Mouse (Mus musculus): Measurements from ENCODE around the gene Map1lc3b.

The Map1lc3b gene

GRCm38 (mm10) chr8:121609916-121610315 lies 19.8 kb downstream of the Map1lc3b start:
- no peak for DNase-seq

- no peak for DNase-seq
These were observed 23.3 kb downstream of the Map1lc3b start for GRCm38 (mm10) chr8:121613419-121613818.

DNA sequence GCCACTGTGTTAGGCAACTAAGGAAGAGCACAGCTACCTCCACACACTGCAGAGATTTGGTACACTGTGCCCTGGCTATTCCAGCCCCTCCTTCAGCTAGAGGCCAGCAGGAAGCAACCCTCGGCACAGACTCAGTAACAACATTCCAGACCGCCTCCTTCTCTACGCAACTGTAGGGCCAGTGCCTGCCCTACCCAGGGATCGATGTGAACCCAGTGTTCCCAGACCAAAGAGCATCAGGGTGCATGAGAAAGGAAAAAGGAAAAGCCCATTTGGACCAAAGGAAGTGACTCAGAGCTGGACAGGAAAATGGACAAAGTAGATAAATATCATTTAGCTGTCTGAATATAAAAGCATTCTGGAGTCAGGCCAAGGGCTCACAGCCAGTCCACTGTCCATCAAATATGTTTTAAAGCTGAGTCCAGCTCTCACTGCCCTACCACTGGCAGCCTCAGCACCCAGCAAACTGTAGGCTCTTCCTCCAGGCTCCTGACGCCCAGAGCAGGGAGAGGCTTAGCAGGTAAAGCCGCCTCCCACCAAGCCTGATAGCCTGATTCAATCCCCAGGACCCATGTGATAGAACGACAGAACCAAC lies 29.3 kb downstream of the Map1lc3b start:
- no peak for DNase-seq

DNA sequence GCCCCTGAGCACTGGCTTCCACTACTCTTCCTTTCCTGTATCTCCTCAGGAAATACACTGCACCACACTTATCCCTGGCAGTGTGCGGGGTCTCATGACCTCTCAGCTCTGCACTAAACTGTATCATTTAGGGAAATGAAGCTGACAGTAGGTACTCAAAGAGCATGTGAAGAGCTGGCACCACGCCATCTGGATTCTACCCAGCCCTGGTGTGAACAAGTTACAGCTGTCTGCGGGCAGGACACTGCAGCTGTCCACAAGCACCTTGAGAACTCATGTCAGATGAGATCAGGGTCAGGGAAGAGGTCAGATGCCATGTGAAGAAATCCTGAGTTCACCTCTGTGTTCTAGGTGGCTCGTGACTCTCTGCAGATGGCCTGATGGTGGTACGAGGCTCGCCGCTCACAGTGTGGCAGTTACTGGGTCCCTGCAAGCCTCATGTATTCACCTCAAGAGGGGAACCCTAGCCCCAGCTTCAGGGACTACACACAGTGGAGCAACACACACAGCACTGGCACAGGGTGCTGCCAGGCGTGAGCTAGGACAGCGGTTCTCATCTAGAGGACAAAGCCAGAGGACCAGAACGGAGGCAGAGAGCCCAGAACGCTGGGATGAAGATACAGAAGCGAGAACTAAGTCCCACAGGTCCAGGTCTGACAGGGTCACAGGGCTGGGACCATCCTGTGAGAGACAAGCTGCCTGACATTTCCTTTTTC lies 30.8 kb downstream of the Map1lc3b start:
- DNase-seq = no peak

GRCm38 (mm10) chr8:121621879-121622278 lies 31.7 kb downstream of the Map1lc3b start:
- no peak for DNase-seq

GRCm38 (mm10) chr8:121623043-121623442 lies 32.9 kb downstream of the Map1lc3b start:
- no peak for DNase-seq

DNA sequence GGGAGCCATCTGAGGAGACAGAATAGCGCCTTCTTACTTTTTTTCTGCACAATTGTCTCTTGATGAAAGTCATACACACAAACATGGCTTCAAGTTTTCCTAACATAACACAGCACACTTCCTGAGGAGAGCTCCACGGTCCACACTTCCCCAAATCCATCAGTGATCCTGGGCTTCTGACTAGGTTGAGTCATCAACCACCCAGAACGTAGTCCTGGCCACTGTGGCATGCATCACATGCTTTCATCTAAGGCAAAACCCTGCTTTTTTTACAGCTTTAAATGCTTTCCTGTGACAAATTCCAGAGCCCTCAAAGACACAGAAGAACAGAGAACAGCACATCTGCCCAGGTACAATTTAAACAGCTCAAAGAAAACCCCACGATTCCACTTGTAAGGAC lies 38.5 kb downstream of the Map1lc3b start:
- no peak for DNase-seq

- DNase-seq = no peak
These were observed 41.5 kb downstream of the Map1lc3b start for GRCm38 (mm10) chr8:121631645-121632071.

- DNase-seq = peak; percentile 61
These were observed 42.2 kb downstream of the Map1lc3b start for GRCm38 (mm10) chr8:121632401-121632800.

DNA sequence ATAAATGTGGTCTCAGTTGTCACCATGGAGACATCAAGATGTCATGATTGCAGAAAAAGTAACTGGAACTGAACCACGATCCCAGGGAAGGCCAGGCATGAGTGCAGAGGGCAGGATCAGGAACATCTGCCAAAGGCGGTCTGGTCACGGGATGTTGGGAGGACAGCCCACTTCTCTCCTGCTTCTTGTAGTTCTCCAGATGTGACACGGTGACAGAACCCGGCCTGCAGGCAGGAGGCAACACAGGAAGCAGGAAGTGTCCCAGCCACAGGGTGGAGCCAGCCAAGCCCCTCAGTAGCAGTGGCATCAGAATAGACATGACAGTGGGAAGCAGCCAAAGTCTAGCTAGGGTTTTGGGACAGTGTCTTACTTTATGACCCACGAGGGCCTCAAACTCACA lies 45.4 kb downstream of the Map1lc3b start:
- no peak for DNase-seq

DNA sequence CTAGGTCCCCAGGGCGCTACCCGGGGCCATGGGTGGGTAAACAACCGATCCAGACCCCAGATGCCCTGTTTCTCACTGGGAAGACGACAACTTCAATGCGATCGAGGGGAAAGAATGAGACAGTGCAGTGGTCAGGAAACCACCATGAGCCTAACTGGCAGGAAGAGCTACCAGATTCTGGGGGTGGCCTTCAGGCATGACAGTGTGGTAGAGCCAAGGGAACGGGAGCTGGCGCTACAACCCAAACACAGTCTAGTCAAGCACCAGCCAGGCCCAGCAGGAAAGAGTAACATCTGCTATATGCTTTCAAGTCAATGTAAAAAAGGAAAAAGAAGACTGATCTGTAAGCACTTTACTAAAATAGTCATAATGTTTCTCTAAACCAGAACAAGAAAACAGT lies 46.0 kb downstream of the Map1lc3b start:
- DNase-seq = no peak

DNA sequence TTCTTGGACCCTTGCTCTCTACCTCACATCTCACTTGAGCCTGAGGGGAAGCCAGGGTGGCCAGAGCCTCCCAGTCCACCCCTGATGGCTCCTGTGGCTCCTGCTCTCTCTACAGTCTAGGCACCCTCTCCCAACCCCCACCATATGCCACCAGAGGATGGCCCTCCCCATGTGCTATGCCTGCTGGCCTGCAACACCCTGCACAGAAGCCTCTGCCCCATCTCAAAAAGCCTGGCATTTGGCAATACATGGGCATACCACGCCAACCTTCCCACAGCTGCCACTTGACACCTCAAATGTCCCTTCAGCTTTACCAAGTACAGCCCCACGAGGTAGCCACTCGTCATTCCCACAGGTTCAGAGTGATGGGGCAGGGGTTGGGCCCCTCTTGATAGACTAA lies 52.6 kb downstream of the Map1lc3b start:
- DNase-seq = peak; percentile 61

- DNase-seq = no peak
These were observed 53.2 kb downstream of the Map1lc3b start for GRCm38 (mm10) chr8:121643384-121643783.

- DNase-seq = no peak
These were observed 57.5 kb downstream of the Map1lc3b start for GRCm38 (mm10) chr8:121647511-121648215.

Measured in cerebellum, adult 9-11 months (tissue).